Mouse (Mus musculus): ENCODE data around the gene Bcl2l15.
"Not testable (repeated sequence)": the region's sequence is repeated elsewhere in the genome, so short reads cannot be mapped to it uniquely, and the experiment has no call there.

Gene Bcl2l15

DNA sequence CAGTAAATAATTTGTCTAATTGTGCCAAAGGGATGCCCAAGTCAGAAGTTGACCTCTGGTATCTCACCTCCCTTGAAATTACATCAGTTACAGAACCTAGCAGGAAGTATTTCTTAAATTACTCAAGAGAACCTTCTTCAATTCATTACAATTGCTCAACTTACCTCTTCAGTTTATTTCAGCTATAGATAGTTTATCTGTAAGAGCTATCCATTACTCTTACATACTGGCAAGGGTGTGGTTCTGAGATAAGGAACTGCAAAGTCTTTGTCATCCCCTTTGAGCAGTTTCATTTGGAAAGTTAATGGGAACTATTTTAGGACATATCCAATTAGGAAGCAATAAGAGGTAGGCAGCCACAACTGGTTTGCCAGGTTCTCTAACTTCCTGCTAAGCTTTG is at the start of gene Bcl2l15:
Gene Bcl2l15 (plus strand): TSS at position 176 of the 400 bp plus-strand sequence.
- no peak for DNase-seq

- no peak for DNase-seq
Measured at GRCm38 (mm10) chr3:103782844-103783609, 49.4 kb upstream of the Bcl2l15 start.

DNA sequence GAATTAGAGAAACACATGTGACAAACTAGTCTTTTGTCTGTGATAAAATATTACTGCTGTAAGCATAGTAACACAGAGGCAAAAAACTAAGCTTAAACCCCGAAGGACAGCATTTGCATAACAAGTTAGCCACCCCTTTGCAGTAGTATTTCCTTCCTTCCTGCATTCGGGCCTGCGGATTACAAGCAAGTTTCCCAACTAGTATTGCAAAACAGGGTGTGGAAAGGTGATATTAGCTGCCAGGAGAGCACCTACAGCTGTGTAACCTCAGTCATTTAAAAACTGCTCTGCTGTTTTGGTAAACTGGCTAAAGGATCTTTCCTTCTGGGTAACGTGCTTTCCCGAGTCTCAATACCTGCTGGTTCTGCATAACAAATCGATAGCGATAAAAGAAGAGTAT is 45.2 kb upstream of the Bcl2l15 start:
- DNase-seq = no peak

DNA sequence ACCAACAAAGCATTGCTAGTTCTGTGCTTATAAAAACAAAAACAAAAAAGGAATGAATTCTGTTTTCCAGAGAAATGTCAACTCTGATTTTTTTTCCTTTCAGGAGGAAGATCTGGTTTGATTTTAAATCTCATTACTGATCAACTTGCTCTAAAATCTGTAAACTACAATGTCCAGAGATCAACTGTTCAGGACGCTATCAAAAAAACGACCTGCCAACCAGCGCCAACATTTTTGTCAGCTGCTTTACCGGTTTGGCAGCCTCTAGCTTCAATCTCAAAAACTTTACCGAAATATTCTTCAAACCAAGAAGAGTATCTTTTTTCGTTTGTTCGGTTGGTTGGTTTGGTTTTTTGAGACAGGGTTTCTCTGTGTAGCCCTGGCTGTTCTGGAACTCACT is 43.3 kb upstream of the Bcl2l15 start:
- DNase-seq = no peak

GRCm38 (mm10) chr3:103789891-103790345 is 42.5 kb upstream of the Bcl2l15 start:
- no peak for DNase-seq

DNA sequence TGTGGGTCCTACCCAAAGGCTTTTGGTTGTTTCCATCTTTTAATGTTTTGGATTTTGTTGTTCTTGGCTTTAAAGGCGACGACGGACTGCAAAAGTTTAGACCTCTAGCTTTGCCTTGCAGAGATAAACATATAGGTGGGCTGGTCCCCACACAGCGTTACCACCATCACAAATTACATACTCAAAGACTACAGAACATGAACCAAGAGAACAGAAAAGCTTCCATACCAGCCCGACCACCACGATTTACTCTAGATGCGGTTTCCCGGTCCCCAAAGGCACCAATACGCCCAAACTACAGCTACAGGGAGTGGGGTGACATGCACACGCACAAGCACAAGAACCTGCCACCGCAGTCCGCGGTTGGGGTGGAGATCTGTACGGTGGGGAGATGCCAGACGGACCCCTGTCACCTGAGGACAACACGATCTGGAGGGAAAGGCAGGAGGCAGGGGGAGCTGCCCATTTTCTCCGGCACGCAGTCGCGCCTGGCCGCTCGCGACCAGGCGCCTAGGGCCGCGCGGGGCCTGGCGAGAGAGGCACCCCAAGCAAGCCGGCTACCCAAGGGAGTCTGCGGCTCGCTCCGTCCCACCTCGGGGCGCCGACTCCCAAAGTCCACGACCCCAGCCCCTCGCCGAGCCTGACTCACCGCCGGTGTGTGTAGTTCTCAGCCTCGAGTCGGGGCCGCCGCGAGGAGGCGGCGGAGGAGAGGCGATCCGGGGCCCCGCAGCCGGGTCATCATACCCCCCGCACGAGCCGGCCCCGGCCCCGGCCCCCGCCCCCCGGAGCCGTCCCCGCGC is 41.9 kb upstream of the Bcl2l15 start:
- peak; percentile 51 for DNase-seq

DNA sequence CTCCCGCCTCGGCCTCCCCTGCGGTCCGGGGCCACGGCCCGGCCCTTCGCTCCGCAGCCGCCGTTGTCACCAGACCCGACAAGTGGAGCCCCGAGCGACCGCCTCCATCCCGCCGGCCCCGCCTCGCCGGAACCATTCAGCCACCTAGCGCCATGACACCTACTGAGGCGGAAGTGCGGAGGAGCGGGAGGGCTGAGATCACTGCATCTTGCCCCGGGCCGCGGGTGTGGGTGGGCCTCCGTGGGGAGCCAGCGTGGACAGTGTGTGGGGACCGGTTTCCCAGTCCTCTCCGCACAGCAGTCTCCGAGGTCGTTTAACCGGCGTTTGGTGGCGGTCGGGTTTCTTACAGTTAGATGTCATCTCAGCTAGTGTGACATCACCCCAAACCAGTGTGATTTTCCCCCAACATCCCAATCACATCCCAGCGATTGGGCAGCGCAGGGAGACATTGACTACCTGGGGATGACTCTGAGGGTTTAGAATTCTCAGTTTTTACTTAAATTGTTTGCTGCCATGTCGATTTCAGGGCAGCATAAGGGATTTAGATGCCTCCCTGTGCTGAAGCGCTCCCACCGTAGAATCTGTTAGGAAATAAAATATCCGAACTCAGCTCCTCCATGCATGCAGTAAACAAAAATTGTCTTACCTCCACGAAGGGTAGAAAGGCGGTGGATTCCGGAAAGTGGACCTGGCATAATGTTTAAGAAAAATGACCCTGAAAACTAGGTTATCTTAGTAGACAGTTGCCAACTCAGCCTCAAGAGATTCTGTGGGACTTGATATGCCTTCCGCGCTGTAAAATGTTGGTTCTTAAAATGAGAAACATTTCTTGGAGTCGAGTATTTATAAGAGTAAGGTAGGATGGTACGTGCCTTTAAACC is 40.9 kb upstream of the Bcl2l15 start, which contains the start of gene Hipk1:
Gene Hipk1 (minus strand): TSS at position 334 of the 881 bp plus-strand sequence.
- peak; percentile 94 for DNase-seq

- DNase-seq = not testable (repeated sequence)
Measured at GRCm38 (mm10) chr3:103792111-103792406, 40.3 kb upstream of the Bcl2l15 start.

DNA sequence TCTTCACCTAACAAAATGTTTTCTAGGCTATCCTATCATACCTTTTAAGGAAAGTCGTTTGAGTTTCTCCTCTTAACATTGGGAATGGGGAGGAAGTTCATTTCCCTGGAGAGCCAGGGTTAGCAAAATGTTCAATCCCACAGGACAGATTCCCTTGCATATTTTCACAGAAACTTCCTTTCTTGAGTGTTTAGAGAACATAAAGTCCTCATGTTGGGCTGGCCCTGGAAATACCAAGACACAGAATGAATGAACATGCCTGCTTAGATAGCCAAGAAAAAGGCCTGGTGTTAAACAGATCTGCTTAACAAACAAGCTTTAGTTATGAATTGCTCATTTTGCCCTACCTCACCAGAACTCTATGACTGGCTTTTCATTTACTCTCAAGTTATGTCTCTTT is 39.8 kb upstream of the Bcl2l15 start:
- DNase-seq = no peak

GRCm38 (mm10) chr3:103796389-103796788 is 36.0 kb upstream of the Bcl2l15 start:
- no peak for DNase-seq

DNA sequence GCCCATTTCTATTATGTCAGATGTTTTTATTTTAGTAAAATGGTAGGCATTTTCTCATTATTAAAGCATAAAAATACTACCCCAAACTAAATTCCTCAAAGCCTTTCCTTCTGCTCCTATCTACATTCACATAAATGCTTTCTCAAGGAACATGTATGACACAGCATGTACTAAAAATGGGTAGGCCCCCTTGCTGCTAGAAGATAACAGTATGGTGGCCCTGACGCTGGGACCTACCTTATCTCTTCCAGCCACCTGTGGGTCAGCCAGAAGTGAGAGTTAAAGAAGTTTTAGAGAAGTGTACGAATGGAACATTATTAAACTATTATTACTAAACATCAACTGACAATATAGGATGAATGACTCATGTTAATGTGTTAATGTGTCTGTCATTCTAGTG is 32.9 kb upstream of the Bcl2l15 start:
- no peak for DNase-seq

GRCm38 (mm10) chr3:103801631-103802531 is 30.5 kb upstream of the Bcl2l15 start:
- peak; percentile 66 for DNase-seq

GRCm38 (mm10) chr3:103802861-103803260 is 29.5 kb upstream of the Bcl2l15 start:
- no peak for DNase-seq

DNA sequence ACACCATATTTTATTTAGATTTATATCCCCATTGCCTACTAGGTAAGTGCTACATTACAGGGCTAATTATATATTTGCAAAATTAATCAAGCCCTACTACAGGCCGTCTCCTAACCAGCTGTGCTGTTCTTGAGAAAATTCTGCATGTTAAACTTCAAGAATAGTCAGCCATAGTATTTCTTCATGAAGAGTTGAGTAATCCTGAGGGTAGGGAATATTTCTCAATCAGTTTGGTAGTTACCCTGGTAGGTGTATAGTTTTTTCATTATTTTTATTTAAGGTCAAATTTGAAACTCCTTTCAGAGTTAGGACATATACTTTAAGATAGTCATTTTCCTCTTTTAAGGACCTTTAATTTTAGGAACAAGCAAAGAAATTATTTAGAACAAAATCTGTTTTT is 26.7 kb upstream of the Bcl2l15 start:
- DNase-seq = no peak

- peak; percentile 85 for DNase-seq
Measured at GRCm38 (mm10) chr3:103808891-103809798, 23.3 kb upstream of the Bcl2l15 start, which contains the start of the genes Dclre1b, Ap4b1 and Gm43064. Gene Dclre1b (minus strand): TSS chr3:103809444. Gene Ap4b1 (plus strand): TSS chr3:103809520. Gene Gm43064 (plus strand): TSS chr3:103809573.

GRCm38 (mm10) chr3:103809799-103810150 is 22.6 kb upstream of the Bcl2l15 start:
- no peak for DNase-seq

- DNase-seq = no peak
Measured at GRCm38 (mm10) chr3:103810967-103811366, 21.4 kb upstream of the Bcl2l15 start.

DNA sequence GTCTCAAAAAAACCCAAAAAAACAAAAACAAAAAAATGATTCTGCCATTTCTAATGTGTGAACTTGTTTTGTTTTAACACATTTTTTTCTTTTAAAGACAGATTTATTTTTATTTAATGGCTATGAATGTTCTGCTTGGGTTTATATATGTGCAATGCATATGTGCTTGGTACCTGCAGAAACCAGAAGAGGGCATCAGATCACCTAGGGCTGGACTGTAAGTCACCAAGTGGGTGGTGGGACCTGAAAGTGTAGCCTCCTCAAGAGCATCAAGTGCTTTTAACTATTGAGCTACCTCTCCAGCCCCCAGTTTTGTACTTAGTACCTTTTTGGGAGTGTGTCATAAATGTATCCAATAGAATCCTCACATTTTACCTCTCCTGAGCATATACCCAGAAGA is 4.9 kb upstream of the Bcl2l15 start:
- DNase-seq = no peak

- DNase-seq = no peak
Measured at GRCm38 (mm10) chr3:103829036-103829435, 3.4 kb upstream of the Bcl2l15 start.

GRCm38 (mm10) chr3:103830681-103831080 is 1.7 kb upstream of the Bcl2l15 start:
- DNase-seq = not testable (repeated sequence)

DNA sequence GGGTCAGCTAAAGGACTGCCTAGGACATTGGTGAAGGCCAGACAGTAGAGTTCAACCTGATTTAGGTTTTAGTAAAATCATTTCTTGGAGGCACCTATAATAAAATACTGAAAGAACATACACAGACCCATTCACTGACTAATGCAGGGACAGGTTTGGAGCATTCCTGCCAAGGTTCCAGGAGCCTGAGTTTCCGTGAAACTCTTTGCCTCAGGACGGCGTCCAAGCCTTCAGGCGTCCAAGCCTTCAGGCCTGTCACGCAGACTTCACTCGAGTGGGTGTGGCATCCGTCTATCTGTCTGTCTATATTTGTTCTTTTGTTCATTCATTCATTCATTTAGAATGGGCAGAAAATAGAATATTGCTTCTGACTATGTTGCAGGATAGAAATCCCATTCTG is 1.3 kb upstream of the Bcl2l15 start:
- DNase-seq = no peak
